Mouse (Mus musculus) hindbrain, embryonic 14.5 days (tissue): ENCODE data around the gene Farsb. TPM values are rescaled to one million over a fixed set of nuclear protein-coding genes. Genes with fewer than 3 reads are reported as not detected.

ENCODE experiments used
- polyA plus RNA-seq: library from polyadenylated mRNA; unstranded; fragments of >200 nt; fragmentation: Nextera tagmentation; extraction: Ambion mirVana; gene quantifications from 2 replicates; pipeline ENCODE4 v1.2.1, GENCODE M21; 2014

The Farsb gene
- polyA plus RNA-seq, 1 experiment from 2014 or later = 164 TPM

Other genes starting within 250 kb of the Farsb start
- gene Sgpp2, start 178.6 kb downstream of the Farsb start, polyA plus RNA-seq = 1.9 and 2.8 TPM in 2 replicates
- 0.23 and 0.64 TPM in 2 replicates for gene Mogat1, start 22.1 kb upstream of the Farsb start, polyA plus RNA-seq
- 1.2 and 1.5 TPM in 2 replicates for gene BC035947, start 23.3 kb upstream of the Farsb start, polyA plus RNA-seq
- gene Acsl3, start 168.9 kb upstream of the Farsb start, polyA plus RNA-seq = 109 and 138 TPM in 2 replicates
- gene Utp14b, start 169.1 kb upstream of the Farsb start, polyA plus RNA-seq = 2.9 and 4.3 TPM in 2 replicates